Mouse (Mus musculus): ENCODE data around the gene Gpr37. TPM values are rescaled to one million over a fixed set of nuclear protein-coding genes. Genes with fewer than 3 reads are reported as not detected.

The Gpr37 gene
- polyA plus RNA-seq, 1 experiment: 41.0 TPM

DNA sequence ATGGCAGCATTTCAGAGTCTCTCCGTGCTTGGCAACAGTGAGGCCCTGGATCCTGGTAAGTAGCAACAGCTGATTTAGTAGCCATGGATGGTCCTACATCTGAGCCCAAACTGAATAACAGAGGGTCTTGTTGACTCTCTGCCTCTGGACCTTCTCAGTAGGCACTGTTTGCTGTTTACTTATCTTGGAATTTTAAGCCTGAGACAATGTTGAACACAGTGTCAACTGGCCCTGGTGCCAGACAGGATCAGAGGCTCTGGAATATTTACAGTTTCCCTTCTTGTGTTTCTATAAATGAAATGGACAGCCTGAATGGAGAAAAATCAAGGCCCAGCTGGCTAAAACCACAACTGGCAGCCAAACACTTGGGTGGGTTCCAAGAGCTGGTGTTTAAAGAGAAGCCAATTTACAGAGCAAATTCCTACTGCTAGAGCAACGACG, 3.7 kb downstream of the Gpr37 start:
- H3K4me3 ChIP-seq (ENCODE audit: insufficient read depth, low read length): peak overlapping the region; percentile 1
- H3K27ac ChIP-seq (ENCODE audit: insufficient read depth, low read length): no peak overlapping the region
- TF ChIP-seq POLR2A (IDR thresholded peaks at IDR 0.05; ENCODE audit: extremely low read depth, insufficient read depth, low read length) (no peak), CTCF (IDR thresholded peaks at IDR 0.05; ENCODE audit: extremely low read depth, insufficient read depth, low read length) (no peak)
- H3K4me1 ChIP-seq (ENCODE audit: control insufficient read depth, insufficient read depth, low read length): no peaks in the 10 kb centered on the region; the same call in 1 of the 2 replicates

DNA sequence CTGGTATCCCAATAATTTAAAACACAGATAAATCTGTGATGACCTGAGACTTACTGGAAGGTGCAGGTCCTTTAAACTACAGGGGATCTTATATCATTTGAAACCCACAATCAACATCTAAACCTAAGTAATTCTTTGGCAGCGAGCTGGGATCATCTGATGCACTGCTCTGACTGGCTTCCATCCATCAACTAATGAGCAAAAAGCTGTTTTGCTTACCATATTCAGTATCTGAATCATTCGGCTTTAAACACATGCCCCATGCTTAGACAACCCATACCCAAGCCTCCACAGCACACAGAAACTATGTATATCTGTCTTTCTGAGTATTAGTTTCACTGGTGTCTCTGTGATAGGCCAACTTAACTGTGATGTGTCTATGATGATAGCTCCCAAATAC, 6.1 kb downstream of the Gpr37 start:
- TF ChIP-seq POLR2A (IDR thresholded peaks at IDR 0.05; ENCODE audit: extremely low read depth, insufficient read depth, low read length): no peak
- TF ChIP-seq CTCF (IDR thresholded peaks at IDR 0.05; ENCODE audit: extremely low read depth, insufficient read depth, low read length): no peak
- Histone ChIP-seq H3K4me3 (ENCODE audit: insufficient read depth, low read length) (no peak overlapping the region), H3K4me1 (ENCODE audit: control insufficient read depth, insufficient read depth, low read length) (no peaks in the 10 kb centered on the region), H3K27ac (ENCODE audit: insufficient read depth, low read length) (no peak overlapping the region)

DNA sequence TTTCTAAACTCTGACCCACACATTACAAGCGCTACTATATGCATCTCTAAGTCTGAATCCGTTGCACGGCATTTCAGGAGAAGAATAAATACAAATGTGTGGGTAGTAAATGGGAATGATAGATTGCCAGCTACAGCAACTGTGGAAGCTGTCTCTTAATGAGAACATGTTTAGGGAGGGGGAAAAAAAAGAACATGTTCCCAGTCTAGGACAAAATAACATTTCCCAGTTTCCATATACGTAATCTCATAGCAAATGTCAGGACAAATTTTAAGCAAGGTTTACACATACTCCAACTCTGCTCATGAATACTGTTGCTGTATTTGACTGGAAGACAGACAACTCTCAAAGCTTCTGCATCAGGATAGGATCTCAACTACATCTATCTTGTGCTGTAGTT, 15.4 kb downstream of the Gpr37 start:
- Histone ChIP-seq H3K27ac (ENCODE audit: insufficient read depth, low read length) (no peak overlapping the region), H3K4me3 (ENCODE audit: insufficient read depth, low read length) (no peak overlapping the region), H3K4me1 (ENCODE audit: control insufficient read depth, insufficient read depth, low read length) (no peaks in the 10 kb centered on the region)
- no peak for TF ChIP-seq POLR2A (IDR thresholded peaks at IDR 0.05; ENCODE audit: extremely low read depth, insufficient read depth, low read length)
- TF ChIP-seq CTCF (IDR thresholded peaks at IDR 0.05; ENCODE audit: extremely low read depth, insufficient read depth, low read length): no peak

DNA sequence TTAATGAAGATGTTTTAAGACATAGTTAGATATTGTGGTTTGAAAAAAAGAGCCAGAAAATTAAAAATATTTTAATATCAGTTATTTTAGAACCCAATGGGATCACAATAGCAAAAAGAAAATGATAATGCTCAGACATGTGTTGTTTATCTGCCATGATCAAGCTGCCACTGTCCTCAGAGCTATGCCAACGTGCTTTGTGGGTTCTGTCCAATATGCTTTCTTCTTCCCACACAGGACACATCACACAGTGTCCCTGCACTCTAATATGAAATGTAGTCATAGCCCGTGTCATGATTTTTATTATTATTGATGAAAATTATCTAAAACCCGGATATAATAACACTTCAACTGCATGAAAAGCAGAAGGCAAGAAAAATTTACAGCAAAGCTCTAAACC, 16.7 kb downstream of the Gpr37 start:
- TF ChIP-seq POLR2A (IDR thresholded peaks at IDR 0.05; ENCODE audit: extremely low read depth, insufficient read depth, low read length) (no peak), CTCF (IDR thresholded peaks at IDR 0.05; ENCODE audit: extremely low read depth, insufficient read depth, low read length) (no peak)
- Histone ChIP-seq H3K4me1 (ENCODE audit: control insufficient read depth, insufficient read depth, low read length) (no peaks in the 10 kb centered on the region), H3K4me3 (ENCODE audit: insufficient read depth, low read length) (no peak overlapping the region), H3K27ac (ENCODE audit: insufficient read depth, low read length) (no peak overlapping the region)

DNA sequence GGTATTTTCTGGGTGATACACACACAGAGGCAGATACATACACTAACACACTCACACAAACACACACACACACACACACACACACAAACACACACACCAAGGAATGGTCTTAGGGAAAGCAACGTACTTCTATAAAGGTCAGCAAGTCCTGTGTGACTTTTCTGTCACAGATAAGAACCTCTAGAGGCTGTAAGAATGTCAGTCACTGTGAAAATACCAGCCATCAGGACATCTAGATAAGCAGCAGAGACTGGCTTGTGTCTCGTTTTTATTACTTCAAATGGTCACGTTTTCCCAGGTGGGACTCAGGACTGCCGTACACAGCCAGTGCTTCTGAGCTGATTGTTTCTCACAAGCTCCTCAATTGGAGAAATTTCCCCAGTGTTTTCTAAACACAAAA, 20.4 kb downstream of the Gpr37 start:
- TF ChIP-seq CTCF (IDR thresholded peaks at IDR 0.05; ENCODE audit: extremely low read depth, insufficient read depth, low read length) (no peak), POLR2A (IDR thresholded peaks at IDR 0.05; ENCODE audit: extremely low read depth, insufficient read depth, low read length) (no peak)
- H3K4me3 ChIP-seq (ENCODE audit: insufficient read depth, low read length): no peak overlapping the region
- no peaks in the 10 kb centered on the region; the same call in 1 of the 2 replicates for H3K4me1 ChIP-seq (ENCODE audit: control insufficient read depth, insufficient read depth, low read length)
- H3K27ac ChIP-seq (ENCODE audit: insufficient read depth, low read length): no peak overlapping the region

DNA sequence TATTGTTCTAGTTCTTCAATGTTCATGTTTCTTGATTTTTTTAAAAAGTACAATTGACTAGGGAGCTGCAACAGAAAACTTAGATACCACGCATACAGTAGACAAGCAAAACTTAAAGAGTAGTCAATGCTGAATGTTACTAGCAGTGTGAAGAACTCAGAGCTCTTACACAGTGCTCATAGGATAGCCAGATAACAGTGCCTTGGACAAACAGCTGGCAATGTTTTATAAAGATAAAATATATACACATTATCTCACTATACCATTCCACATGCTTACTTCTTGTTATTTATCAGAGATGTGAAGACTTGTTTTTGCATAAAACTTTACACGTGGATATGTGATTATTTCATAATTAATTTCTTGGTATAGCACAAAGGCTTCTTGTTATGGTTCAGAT, 26.6 kb downstream of the Gpr37 start:
- Histone ChIP-seq H3K27ac (ENCODE audit: insufficient read depth, low read length) (no peak overlapping the region), H3K4me1 (ENCODE audit: control insufficient read depth, insufficient read depth, low read length) (no peaks in the 10 kb centered on the region; the same call in 1 of the 2 replicates), H3K4me3 (ENCODE audit: insufficient read depth, low read length) (no peak overlapping the region)
- TF ChIP-seq POLR2A (IDR thresholded peaks at IDR 0.05; ENCODE audit: extremely low read depth, insufficient read depth, low read length) (no peak), CTCF (IDR thresholded peaks at IDR 0.05; ENCODE audit: extremely low read depth, insufficient read depth, low read length) (no peak)

DNA sequence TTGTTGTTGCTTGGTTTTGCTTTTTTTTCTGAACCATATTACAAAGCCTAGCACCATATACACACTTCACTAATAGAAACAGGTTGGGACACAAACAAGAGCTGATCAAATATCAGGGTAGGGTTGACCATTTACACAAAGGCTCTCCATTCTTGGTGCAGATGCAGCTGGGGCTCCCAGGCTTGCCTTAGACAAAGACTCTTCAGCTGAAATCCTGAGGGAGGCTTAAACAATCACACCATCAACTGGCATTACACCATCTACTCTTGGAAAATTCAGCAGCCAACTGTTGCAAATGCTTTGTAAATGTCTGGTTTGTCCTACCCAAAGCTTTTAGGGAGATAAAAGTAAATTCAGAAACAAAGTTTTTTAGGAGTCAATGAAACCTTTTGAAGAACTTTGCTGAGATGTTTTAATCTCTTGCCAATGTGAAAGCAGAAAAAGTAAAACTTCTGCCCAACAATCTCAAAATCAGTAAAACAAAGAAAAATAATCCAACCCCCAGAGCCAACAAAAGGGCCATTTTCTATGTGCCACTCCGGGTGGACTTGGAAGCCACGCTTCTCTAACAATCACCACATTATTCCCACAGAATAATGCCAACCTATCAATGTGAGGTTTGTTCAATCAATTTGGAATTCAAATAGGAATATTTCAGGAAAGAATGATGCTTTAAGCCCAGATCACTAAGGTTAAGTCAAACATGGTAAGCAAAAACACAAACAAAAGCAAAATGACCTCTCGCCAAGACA, 30.4 kb downstream of the Gpr37 start:
- no peaks in the 10 kb centered on the region for H3K4me1 ChIP-seq (ENCODE audit: control insufficient read depth, insufficient read depth, low read length)
- no peak for TF ChIP-seq CTCF (IDR thresholded peaks at IDR 0.05; ENCODE audit: extremely low read depth, insufficient read depth, low read length)
- TF ChIP-seq POLR2A (IDR thresholded peaks at IDR 0.05; ENCODE audit: extremely low read depth, insufficient read depth, low read length): no peak
- no peak overlapping the region for H3K27ac ChIP-seq (ENCODE audit: insufficient read depth, low read length)
- H3K4me3 ChIP-seq (ENCODE audit: insufficient read depth, low read length): no peak overlapping the region

Other genes starting within 250 kb of the Gpr37 start
- 17.1 and 18.6 TPM in 2 replicates for gene Pot1a, start 118.5 kb upstream of the Gpr37 start, polyA plus RNA-seq (2012; rRNA removed)